9 mouse cellular contexts compared by ENCODE assay signal in the genomic region with DNA sequence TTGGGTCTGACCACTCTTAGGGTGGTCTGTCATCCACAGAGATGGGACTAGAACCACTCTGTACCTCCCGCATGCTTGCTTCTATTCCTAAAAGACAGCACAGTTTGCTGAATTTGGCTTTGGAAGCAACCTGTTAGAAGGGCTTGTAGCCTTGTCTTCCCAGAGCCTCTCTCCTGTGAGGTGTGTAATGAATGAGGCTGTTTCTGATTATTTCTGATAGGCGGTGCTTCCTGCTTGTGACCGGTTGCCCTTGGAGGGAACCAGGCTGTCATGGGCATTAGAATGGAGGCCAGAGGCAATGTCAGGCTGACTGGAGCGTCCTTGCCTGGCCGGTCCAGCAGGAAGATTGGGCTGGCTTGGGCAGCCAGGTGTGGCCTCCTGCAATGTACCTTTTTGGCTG. TPM values are rescaled to one million over a fixed set of nuclear protein-coding genes. Genes with fewer than 3 reads are reported as not detected.
DNase-seq lines count a peak whose midpoint lies in the region; ATAC-seq and TF ChIP-seq lines count a peak whose summit lies in the region.
"Not testable (repeated sequence)": the region's sequence is repeated elsewhere in the genome, so short reads cannot be mapped to it uniquely, and the experiment has no call there.
"Had no signal": no experiment of that assay in that cellular context is flagged by ENCODE, and none has a peak within 500 bp of the region (broad histone marks: within the 10 kb centered on the region; RNA-seq: fewer than 3 reads in every experiment).

No protein-coding gene starts in this region.

- ATAC-seq in embryonic facial prominence, embryonic 14.5 days (ENCODE audit: low read depth); hindbrain, embryonic 14.5 days (ENCODE audit: low FRiP score); kidney, embryonic 16.5 days (ENCODE audit: low FRiP score, low TSS enrichment); liver, embryonic 13.5 days (ENCODE audit: low read depth); midbrain, embryonic 13.5 days; stomach, embryonic 14.5 days (ENCODE audit: insufficient number of reproducible peaks, insufficient read depth, low FRiP score, low read depth): not testable (repeated sequence)

- H3K36me3 ChIP-seq in MEL (ENCODE audit: control insufficient read depth in 1 of 2, insufficient read depth in 2 of 2, low read length in 2 of 2): peaks cover 0 to 24% of the 10 kb centered on the region in 2 experiments; a peak in 2 of 4 replicates
- not testable (repeated sequence) for H3K36me3 ChIP-seq in embryonic facial prominence, embryonic 14.5 days (ENCODE audit: control insufficient read depth, insufficient read depth, low read length); heart, adult 2 months (ENCODE audit: control insufficient read depth, insufficient read depth, low read length); hindbrain, embryonic 14.5 days (replicated peaks; ENCODE audit: control insufficient read depth, insufficient read depth); kidney, embryonic 16.5 days (ENCODE audit: insufficient read depth, low read length); midbrain, embryonic 13.5 days; stomach, embryonic 14.5 days (ENCODE audit: control insufficient read depth, insufficient read depth, low read length)
- peaks cover 13% of the 10 kb centered on the region for H3K36me3 ChIP-seq in liver, embryonic 13.5 days

- H3K4me1 ChIP-seq in MEL (ENCODE audit: control insufficient read depth in 1 of 2, insufficient read depth in 2 of 2, low read length in 2 of 2): peaks cover 2 to 49% of the 10 kb centered on the region in 2 experiments
- peaks cover 30% of the 10 kb centered on the region for H3K4me1 ChIP-seq in embryonic facial prominence, embryonic 14.5 days (ENCODE audit: control insufficient read depth, insufficient read depth, low read length)
- peaks cover 20% of the 10 kb centered on the region for H3K4me1 ChIP-seq in heart, adult 2 months (ENCODE audit: control insufficient read depth, insufficient read depth, low read length)
- peaks cover 22% of the 10 kb centered on the region for H3K4me1 ChIP-seq in hindbrain, embryonic 14.5 days (replicated peaks; ENCODE audit: control insufficient read depth, insufficient read depth, low read length)
- peaks cover 37% of the 10 kb centered on the region for H3K4me1 ChIP-seq in kidney, embryonic 16.5 days (ENCODE audit: insufficient read depth, low read length)
- peaks cover 96% of the 10 kb centered on the region for H3K4me1 ChIP-seq in liver, embryonic 13.5 days (replicated peaks)
- peaks cover 31% of the 10 kb centered on the region for H3K4me1 ChIP-seq in midbrain, embryonic 13.5 days (replicated peaks)
- peaks cover 24% of the 10 kb centered on the region for H3K4me1 ChIP-seq in stomach, embryonic 14.5 days (ENCODE audit: control insufficient read depth, insufficient read depth, low read length)

- TF ChIP-seq CTCF in MEL (IDR thresholded peaks at IDR 0.05 in 2 of 3, conservative IDR thresholded peaks at IDR 0.05 in 1 of 3; ENCODE audit: control insufficient read depth in 1 of 3, insufficient read depth in 1 of 3, low read depth in 2 of 3, low read length in 3 of 3, poor library complexity in 1 of 3, severe bottlenecking in 1 of 3); heart, adult 2 months (IDR thresholded peaks at IDR 0.05): not testable (repeated sequence)

- peaks cover 31% of the 10 kb centered on the region for H3K79me2 ChIP-seq in MEL (ENCODE audit: control insufficient read depth, insufficient read depth, low read length, poor library complexity)
- H3K79me2 ChIP-seq in heart, adult 2 months (replicated peaks; ENCODE audit: control insufficient read depth, insufficient read depth, low read length): not testable (repeated sequence)

- WGBS in embryonic facial prominence, embryonic 14.5 days: 44% methylated on average over 3 of the region's 5 CpGs
- WGBS in heart, adult 2 months: 55% methylated on average over 5 of the region's 5 CpGs
- 63% methylated on average over 3 of the region's 5 CpGs for WGBS in hindbrain, embryonic 14.5 days
- 53% methylated on average over 4 of the region's 5 CpGs for WGBS in kidney, embryonic 16.5 days
- WGBS in liver, embryonic 13.5 days (ENCODE audit: insufficient replicate concordance): 28% methylated on average over 5 of the region's 5 CpGs
- 64% methylated on average over 5 of the region's 5 CpGs for WGBS in midbrain, embryonic 13.5 days
- 79% methylated on average over 3 of the region's 5 CpGs for WGBS in stomach, embryonic 14.5 days

- intact Hi-C loops in heart, adult 2 months (cut with DNase I): not testable (repeated sequence)

- TF ChIP-seq RAD21 in MEL (IDR thresholded peaks at IDR 0.05; ENCODE audit: low read depth, low read length): not testable (repeated sequence)

- not testable (repeated sequence) for DNase-seq in MEL (ENCODE audit: low read depth, low spot score); embryonic facial prominence, embryonic 14.5 days (ENCODE audit: low spot score); heart, adult 2 months; hindbrain, embryonic 14.5 days (ENCODE audit: low spot score); liver, embryonic 13.5 days

- not testable (repeated sequence) for TF ChIP-seq EP300 in MEL (IDR thresholded peaks at IDR 0.05; ENCODE audit: low read depth in 1 of 2, low read length in 2 of 2); heart, adult 2 months (IDR thresholded peaks at IDR 0.05; ENCODE audit: insufficient read depth, low read depth, low read length)

- peak overlapping the region; percentile 97 for H3K4me2 ChIP-seq in embryonic facial prominence, embryonic 14.5 days (ENCODE audit: low read depth, low read length)
- peak overlapping the region; percentile 99 for H3K4me2 ChIP-seq in hindbrain, embryonic 14.5 days (replicated peaks)
- H3K4me2 ChIP-seq in kidney, embryonic 16.5 days (replicated peaks; ENCODE audit: low read depth, low read length): peak overlapping the region; percentile 96
- peak overlapping the region; percentile 96 for H3K4me2 ChIP-seq in liver, embryonic 13.5 days
- peak overlapping the region; percentile 95 for H3K4me2 ChIP-seq in midbrain, embryonic 13.5 days (replicated peaks)
- peak overlapping the region; percentile 95 for H3K4me2 ChIP-seq in stomach, embryonic 14.5 days (replicated peaks; ENCODE audit: low read depth, low read length)

- not testable (repeated sequence) for TF ChIP-seq POLR2A in MEL (IDR thresholded peaks at IDR 0.05; ENCODE audit: control insufficient read depth in 1 of 2, insufficient read depth in 1 of 2, low read depth in 1 of 2, low read length in 2 of 2, poor library complexity in 1 of 2); heart, adult 2 months (IDR thresholded peaks at IDR 0.05; ENCODE audit: insufficient read depth, low read depth, low read length)

- H3K27ac ChIP-seq in MEL (ENCODE audit: control insufficient read depth, low read depth, low read length): peak overlapping the region; percentile 97
- H3K27ac ChIP-seq in embryonic facial prominence, embryonic 14.5 days (replicated peaks; ENCODE audit: low read depth, low read length); kidney, embryonic 16.5 days (ENCODE audit: low read length); midbrain, embryonic 13.5 days; stomach, embryonic 14.5 days (ENCODE audit: low read length): not testable (repeated sequence)
- peak overlapping the region; percentile 65 for H3K27ac ChIP-seq in heart, adult 2 months
- 0 out of 2 replicates have a peak overlapping the region, but pooled peaks have one; percentile 7 for H3K27ac ChIP-seq in hindbrain, embryonic 14.5 days
- peak overlapping the region; percentile 98 for H3K27ac ChIP-seq in liver, embryonic 13.5 days

- H3K9ac ChIP-seq in MEL (ENCODE audit: control insufficient read depth, low read depth, low read length, poor library complexity, severe bottlenecking): peak overlapping the region; percentile 91
- peak overlapping the region; percentile 57 for H3K9ac ChIP-seq in embryonic facial prominence, embryonic 14.5 days (ENCODE audit: low read depth, low read length)
- H3K9ac ChIP-seq in heart, adult 2 months (ENCODE audit: low read depth, low read length): peak overlapping the region; percentile 62
- peak overlapping the region; percentile 67 for H3K9ac ChIP-seq in hindbrain, embryonic 14.5 days
- peak overlapping the region; percentile 64 for H3K9ac ChIP-seq in kidney, embryonic 16.5 days (replicated peaks; ENCODE audit: low read length)
- peak overlapping the region; percentile 83 for H3K9ac ChIP-seq in liver, embryonic 13.5 days
- peak overlapping the region; percentile 62; the same call in 1 of the 2 replicates for H3K9ac ChIP-seq in midbrain, embryonic 13.5 days (replicated peaks)
- H3K9ac ChIP-seq in stomach, embryonic 14.5 days (replicated peaks; ENCODE audit: low read depth, low read length): not testable (repeated sequence)

- not testable (repeated sequence) for H3K27me3 ChIP-seq in MEL (ENCODE audit: control insufficient read depth in 1 of 2, insufficient read depth in 2 of 2, low read length in 2 of 2); embryonic facial prominence, embryonic 14.5 days (replicated peaks; ENCODE audit: control insufficient read depth, insufficient read depth, low read length); heart, adult 2 months (ENCODE audit: control insufficient read depth, insufficient read depth, low read length); hindbrain, embryonic 14.5 days (ENCODE audit: control insufficient read depth, insufficient read depth, low read length); kidney, embryonic 16.5 days (ENCODE audit: insufficient read depth, low read length); liver, embryonic 13.5 days; stomach, embryonic 14.5 days (ENCODE audit: control insufficient read depth, insufficient read depth, low read length)
- peaks cover 27% of the 10 kb centered on the region for H3K27me3 ChIP-seq in midbrain, embryonic 13.5 days

- peak overlapping the region; percentile 66 to 87 for H3K4me3 ChIP-seq in MEL (ENCODE audit: control insufficient read depth in 1 of 2, insufficient read depth in 1 of 2, low read depth in 2 of 2, low read length in 2 of 2)
- H3K4me3 ChIP-seq in embryonic facial prominence, embryonic 14.5 days (ENCODE audit: low read depth, low read length): peak overlapping the region; percentile 46
- H3K4me3 ChIP-seq in heart, adult 2 months: peak overlapping the region; percentile 55
- peak overlapping the region; percentile 45 for H3K4me3 ChIP-seq in hindbrain, embryonic 14.5 days (replicated peaks; ENCODE audit: low read length)
- peak overlapping the region; percentile 55 for H3K4me3 ChIP-seq in kidney, embryonic 16.5 days (ENCODE audit: low read length)
- peak overlapping the region; percentile 78 for H3K4me3 ChIP-seq in liver, embryonic 13.5 days (replicated peaks)
- peak overlapping the region; percentile 51 for H3K4me3 ChIP-seq in midbrain, embryonic 13.5 days (replicated peaks)
- peak overlapping the region; percentile 43; the same call in 1 of the 2 replicates for H3K4me3 ChIP-seq in stomach, embryonic 14.5 days (ENCODE audit: low read depth, low read length)

- H3K9me3 ChIP-seq in MEL (replicated peaks; ENCODE audit: insufficient read depth, low read length); embryonic facial prominence, embryonic 14.5 days (ENCODE audit: control insufficient read depth, low read length); hindbrain, embryonic 14.5 days (ENCODE audit: control insufficient read depth, low read length); kidney, embryonic 16.5 days (ENCODE audit: low read length); liver, embryonic 13.5 days (replicated peaks); midbrain, embryonic 13.5 days; stomach, embryonic 14.5 days (ENCODE audit: control insufficient read depth, low read depth, low read length): not testable (repeated sequence)

RNA-seq across cellular contexts. Expression of a gene that starts 52.2 kb away (rescaled TPM):
- 0.07 and 0.08 TPM in 2 replicates for total RNA-seq in MEL (2012; rRNA removed)
- polyA plus RNA-seq in MEL (2012; ENCODE audit: insufficient read depth in 1 of 2, insufficient read length in 2 of 2, low read depth in 1 of 2, low replicate concordance in 2 of 2, missing spikeins in 1 of 2): under 1 TPM in 1 of 2 experiments, not detected in 1; 0.50 TPM
- polyA plus RNA-seq in embryonic facial prominence, embryonic 14.5 days (2014; fragmentation: Nextera tagmentation; extraction: Ambion mirVana): 17.6 and 18.7 TPM in 2 replicates
- total RNA-seq in heart, adult 2 months (2021): 10 to 100 TPM; 24.2 to 30.6 TPM
- 22.5 and 32.1 TPM in 2 replicates for polyA plus RNA-seq in heart, adult 2 months (2012; rRNA removed)
- polyA plus RNA-seq in hindbrain, embryonic 14.5 days (2014; fragmentation: Nextera tagmentation; extraction: Ambion mirVana): 8.1 and 9.8 TPM in 2 replicates
- 13.6 and 15.0 TPM in 2 replicates for polyA plus RNA-seq in kidney, embryonic 16.5 days (2015; fragmentation: Nextera tagmentation; extraction: Ambion mirVana)
- polyA plus RNA-seq in liver, embryonic 13.5 days (2015; fragmentation: Nextera tagmentation; extraction: Ambion mirVana): 0.45 and 0.48 TPM in 2 replicates
- 9.7 and 13.2 TPM in 2 replicates for polyA plus RNA-seq in midbrain, embryonic 13.5 days (2015; fragmentation: Nextera tagmentation; extraction: Ambion mirVana)
- polyA plus RNA-seq in stomach, embryonic 14.5 days (2014; fragmentation: Nextera tagmentation; extraction: Ambion mirVana): 21.4 and 22.2 TPM in 2 replicates
- total RNA-seq: monocyte, adult 5-6 weeks had no signal
